Mouse (Mus musculus): ENCODE measurements around the gene Prokr2.
A peak's percentile ranks its signal among the peaks of the same experiment; 100 is the strongest.
"Not testable (repeated sequence)": the region's sequence is repeated elsewhere in the genome, so short reads cannot be mapped to it uniquely, and the experiment has no call there.

Prokr2 gene

DNA sequence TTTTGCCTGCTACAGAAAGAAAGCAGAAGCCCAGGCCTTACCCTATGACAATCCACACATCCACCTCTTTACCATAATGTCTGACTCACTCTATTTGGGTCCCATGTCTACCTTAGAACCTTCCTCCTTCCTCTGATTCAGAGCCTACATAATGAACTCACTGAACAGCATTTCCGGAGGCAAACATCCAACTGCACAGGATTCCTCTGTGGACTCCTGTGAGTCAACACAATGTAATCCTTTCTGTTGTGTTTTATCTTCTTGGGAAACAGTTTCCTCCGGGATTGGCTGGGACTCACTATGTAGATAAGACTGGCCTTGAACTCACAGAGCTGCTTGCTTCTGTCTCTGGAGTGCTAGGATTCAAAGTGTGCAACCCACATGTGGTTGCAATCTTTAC lies 44.9 kb downstream of the Prokr2 start:
- DNase-seq (ENCODE audit: low read depth), result peak; percentile 82

DNA sequence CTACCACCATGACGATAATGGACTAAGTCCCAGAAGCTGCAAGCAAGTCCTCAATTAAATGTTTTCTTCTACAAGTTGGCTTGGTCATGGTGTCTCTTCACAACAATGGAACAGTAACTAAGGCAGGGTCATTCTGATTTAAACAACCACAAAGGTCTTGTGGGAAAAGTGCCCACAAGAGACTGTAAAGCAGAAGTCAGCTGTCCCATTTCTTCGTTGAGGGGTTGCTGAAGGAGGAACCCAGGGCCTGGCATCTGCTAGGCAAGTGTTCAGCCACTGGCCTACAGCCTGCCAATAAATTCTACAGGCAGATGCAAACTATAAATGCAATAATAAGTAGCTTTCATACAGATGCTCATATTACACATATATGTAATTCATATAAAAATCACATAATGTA lies 48.0 kb downstream of the Prokr2 start:
- no peak for DNase-seq (ENCODE audit: low read depth)

DNA sequence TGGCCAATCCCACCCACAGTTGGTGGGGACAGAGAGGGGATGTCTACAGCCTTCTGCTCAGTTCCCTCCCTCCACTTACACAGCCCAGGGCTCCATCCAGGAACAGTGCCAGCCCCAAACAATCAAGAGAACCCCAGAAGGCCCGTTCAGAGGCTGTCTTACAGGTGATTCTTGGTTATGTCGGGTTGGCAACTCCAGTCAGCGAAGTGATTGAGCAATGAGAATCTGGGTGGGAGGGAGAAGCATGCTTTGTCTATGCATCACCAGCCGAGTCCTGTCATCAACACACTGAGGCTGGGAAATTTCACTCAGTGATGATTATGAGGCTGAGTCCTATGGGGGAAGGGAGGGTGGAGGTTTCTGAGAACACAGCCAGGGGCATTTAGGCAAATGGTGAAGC lies 61.7 kb downstream of the Prokr2 start:
- peak; percentile 91 for DNase-seq (ENCODE audit: low read depth)

DNA sequence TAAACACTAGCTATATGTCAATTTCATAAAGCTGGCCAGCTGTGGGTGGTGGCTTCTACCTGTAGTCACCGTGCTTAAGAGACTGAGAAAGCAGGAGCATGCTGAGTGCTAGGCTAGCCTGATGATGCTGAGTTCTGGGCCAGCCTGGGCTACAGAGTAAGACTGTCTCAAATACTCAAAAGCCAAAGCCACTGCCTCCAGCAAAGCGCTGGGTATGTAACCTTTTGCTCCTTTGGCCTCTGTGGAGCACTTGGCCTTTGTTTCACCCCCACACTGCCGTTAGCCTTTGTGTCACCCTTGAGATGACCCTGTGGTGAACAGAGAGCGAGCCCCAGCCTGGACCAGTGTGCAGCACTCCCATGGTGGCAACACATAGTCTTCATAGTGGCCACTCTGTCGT lies 64.7 kb downstream of the Prokr2 start:
- no peak for DNase-seq (ENCODE audit: low read depth)

DNA sequence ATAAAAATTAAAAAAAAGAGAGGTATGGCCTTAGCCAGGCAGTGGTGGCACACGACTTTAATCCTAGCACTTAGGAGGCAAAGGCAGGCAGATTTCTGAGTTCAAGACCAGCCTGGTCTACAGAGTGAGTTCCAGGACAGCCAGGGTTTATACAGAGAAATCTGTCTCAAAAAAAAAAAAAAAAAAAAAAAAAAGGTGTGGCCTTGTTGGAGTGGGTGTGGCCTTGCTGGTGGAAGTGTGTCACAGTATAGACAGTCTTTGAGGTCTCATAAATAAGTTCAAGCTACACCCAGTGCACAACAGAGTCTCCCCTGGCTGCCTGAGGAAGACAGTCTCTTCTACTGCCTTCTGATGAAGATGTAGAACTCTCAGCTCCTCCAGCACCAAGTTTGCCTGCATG lies 68.1 kb downstream of the Prokr2 start:
- no peak for DNase-seq (ENCODE audit: low read depth)

DNA sequence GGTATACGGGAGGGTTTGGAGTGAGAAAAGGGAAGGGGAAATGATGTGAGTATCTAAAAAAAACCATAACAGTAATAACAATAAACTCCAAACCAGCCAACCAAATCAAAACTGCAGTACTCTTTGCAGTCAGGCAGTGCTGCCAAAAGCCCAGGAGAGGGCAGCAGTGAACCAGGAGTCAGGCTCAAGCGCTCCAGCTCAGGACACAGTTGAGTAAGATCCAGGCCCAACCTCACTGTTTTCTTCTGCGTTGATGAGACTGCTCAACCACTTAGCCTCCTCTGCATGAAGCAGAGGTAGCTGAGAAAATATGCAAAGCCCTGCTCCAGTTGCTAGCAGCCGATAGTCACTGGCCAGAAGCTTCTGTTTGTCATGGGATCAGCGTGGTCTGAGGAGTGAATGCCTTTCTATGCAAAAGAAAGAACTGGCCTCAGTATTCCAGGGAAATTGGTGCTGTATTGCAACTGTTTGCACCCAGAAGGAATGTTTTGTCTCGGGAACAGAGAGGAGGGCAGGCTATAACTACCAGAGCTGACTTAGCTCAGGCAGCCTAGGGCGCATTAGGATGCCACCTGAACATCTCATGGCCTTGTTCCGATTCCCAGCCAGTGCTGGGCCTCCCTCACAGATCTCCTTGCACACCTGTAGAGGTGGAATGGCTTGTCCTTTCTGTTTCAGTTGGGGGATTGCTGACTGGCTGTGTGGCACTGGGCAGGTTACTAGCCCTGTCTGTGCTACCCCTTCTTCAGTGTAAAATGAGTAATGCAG lies 69.0 kb downstream of the Prokr2 start:
- DNase-seq (ENCODE audit: low read depth), result peak; percentile 92

DNA sequence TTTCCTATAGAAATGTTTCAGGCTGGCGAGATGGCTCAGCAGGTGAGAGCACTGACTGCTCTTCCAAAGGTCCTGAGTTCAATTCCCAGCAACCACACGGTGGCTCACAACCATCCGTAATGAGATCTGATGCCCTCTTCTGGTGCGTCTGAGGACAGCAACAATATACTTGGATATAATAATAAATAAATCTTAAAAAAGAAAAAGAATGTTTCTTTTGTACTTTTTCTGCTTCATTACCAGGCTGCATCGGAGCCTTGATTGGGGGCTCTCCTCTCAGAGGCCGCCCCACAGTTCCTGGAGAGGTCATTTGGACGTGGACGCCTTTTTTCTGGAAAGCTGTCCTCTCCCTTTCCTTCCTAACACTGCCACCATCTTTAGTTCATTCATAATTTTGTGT lies 71.2 kb downstream of the Prokr2 start:
- DNase-seq (ENCODE audit: low read depth), result not testable (repeated sequence)

DNA sequence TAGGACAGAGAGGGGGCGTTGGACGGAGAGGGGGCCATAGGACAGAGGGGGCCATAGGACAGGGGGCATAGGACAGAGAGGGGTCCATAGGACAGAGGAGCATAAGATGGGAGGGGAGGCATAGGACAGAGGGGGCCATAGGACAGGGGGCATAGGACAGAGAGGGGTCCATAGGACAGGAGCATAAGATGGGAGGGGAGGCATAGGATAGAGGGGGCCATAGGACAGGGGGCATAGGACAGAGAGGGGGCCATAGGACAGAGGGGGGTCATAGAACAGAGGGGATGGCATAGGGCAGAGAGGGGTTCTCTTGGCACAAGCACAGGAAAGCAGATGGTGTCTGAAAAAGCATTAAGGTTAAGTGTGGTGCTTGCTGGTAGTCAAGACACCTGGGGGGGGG lies 71.7 kb downstream of the Prokr2 start:
- DNase-seq (ENCODE audit: low read depth), result no peak

DNA sequence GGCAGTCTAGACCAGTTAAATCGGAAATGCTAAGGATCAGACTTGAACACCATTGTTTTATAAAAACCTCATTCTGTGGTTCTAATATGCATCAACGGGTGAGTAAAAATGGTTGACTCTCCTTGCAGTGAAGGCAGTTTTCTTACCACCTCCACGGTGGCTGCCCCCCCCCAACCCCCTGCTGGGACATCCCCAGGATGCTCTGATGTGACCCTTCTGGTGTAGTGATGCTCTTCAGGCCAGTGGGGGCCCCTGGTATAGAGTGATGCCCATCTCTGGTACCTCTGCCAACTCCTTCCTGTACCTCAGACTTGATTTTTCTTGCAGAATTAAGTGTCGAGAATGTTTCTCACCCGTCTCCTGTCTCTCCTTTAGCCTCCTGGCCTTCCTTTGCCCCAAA lies 72.6 kb downstream of the Prokr2 start:
- DNase-seq (ENCODE audit: low read depth), result no peak

DNA sequence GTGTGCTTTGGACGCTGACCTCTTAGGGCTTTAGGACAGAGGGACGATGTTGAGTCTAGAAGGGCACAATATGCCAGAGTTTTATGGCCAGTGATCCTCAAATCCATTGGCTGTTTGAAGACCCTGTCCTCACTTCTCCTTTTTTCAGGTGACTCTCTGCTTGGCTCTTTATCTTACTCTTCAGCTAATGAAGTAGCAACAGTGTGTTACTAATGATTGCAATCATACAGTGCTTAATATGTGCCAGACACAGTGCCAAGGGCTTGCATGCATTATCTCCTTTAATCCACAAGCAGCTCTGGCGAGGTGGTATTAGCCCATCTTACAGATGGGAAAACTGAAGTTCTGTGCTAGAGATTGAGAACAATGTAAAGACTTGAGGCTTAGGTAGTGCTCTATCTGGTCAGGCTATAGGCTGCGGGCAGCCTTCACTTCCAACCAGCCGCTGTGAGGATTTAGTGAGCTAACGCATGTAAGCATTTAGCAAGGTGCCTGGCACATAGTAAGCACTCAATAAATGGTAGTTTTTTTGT lies 75.8 kb downstream of the Prokr2 start:
- no peak for DNase-seq (ENCODE audit: low read depth)

DNA sequence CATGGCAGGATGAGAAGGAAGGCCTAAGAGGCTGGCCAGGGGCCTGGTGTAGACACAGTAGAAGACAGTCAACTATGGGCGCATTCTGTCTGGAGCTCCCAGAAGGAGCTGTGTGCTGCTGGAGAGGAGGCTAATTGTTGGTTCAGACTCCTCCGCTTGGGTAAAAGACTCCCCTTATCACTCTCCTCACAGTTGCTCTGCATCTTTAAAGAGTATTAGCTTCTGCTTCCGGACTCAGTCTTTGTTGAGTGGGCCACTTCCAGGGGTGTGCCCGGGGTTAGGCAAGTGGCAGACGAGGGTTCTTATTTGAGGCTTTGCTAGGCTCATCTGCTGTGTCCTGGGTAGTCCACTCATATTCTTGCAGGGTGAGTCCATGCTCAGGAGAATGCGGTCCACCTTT lies 76.4 kb downstream of the Prokr2 start:
- no peak for DNase-seq (ENCODE audit: low read depth)

DNA sequence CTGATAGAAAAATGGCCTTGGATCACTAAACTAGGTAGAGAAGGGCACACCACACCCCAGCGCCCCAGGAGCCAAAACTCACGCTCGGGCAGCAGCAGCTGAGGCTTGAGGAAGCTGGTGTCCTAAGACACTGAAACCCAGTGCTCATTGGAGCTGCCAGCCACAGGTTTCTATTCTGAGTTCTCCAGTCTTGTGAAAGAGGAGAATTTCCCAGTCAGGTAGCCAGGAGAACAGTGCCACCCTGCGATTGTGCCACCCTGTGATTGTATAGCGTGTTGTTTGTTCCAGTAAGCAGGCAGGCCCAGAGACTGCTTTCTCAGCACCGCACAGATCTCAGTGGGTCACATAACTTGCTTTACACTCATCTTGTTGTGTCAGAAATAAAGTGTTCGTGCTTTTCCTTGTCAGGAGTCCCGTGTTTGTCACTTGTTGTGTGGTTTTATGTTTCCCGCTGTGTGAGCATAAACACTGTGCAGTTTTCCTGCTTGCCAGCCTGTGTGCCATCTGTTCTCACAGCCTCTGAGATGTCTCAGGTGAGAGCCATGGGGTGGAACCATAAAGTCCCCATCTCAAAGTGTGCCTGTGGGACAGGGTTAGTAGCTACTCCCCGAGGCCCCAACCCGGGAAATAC lies 77.9 kb downstream of the Prokr2 start:
- no peak for DNase-seq (ENCODE audit: low read depth)

DNA sequence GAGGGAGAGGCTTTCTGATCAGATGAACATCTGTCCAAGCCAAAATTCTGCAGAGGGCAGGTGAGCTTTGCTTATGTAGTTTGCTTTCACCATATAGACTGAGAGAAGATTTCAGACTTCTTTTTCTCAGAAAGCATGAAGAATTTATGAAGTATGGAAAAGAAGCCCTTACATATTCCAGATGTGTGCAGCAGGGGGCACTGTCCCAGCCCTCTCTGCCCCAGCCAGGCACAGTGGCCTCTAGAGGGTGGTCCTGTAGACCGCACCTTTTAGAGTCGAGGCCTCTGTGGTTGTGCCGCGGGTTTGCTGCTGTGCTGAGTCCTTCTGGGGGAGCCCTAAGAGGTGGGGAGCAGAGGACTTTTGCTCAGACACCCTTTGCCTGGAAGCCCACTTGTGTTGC lies 79.3 kb downstream of the Prokr2 start:
- peak; percentile 45 for DNase-seq (ENCODE audit: low read depth)

DNA sequence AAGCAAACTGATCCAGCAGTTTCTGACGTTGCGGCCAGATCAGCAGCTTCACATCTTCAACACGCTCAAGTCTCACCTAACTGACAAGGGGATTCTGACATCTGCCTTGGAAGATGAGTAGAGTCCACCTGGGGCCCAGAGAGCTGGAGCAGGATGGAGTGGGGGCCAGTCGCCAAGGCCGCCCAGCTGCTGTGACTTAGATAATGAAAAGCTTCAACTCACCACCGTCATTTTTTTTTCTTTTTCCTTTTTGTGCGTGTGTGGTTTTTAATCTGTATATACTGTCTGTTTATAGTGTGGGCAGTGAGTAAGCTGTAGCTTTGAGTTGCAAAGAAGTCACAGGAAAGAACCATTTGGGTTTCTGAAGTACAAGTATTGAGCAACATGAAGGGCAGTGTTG lies 80.1 kb downstream of the Prokr2 start:
- no peak for DNase-seq (ENCODE audit: low read depth)

DNA sequence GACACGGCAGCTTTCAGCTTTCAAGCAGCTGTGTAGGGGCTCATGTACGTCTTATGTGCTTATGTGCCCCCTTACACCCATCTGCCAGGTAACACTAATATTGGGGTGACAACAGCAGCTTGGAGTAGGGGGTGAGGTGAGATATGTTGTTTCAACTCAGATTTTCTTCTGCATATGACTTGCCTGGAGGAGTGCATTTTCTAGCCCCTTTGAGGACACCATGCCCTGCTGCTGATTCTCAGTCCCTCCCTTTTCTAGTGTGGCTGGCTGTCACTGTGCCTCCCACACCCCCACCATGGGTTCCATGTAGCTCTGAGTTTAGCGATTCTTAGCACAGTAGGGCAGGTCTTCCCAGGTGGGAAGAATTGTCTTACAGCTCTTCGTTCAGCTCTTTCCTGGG lies 83.8 kb downstream of the Prokr2 start:
- DNase-seq (ENCODE audit: low read depth), result no peak

DNA sequence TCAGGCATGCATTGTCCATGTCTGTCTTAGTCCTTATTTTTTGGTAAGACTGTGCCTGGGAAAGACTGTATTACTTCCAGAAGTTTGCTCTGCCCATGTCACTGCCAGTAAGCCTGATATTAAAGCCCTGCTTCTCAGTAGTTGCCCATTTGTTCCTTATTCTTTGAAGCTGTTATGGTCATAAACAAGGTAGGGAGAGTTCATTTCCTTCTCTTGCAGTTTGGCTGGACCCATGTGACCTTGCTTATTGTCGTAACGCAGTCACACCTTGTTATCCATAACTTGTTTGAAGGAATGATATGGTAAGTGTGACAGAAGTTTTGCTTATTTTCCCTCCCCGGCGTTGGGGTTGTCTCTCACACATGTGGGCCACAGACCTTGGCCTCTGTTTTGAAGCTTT lies 87.0 kb downstream of the Prokr2 start:
- no peak for DNase-seq (ENCODE audit: low read depth)

DNA sequence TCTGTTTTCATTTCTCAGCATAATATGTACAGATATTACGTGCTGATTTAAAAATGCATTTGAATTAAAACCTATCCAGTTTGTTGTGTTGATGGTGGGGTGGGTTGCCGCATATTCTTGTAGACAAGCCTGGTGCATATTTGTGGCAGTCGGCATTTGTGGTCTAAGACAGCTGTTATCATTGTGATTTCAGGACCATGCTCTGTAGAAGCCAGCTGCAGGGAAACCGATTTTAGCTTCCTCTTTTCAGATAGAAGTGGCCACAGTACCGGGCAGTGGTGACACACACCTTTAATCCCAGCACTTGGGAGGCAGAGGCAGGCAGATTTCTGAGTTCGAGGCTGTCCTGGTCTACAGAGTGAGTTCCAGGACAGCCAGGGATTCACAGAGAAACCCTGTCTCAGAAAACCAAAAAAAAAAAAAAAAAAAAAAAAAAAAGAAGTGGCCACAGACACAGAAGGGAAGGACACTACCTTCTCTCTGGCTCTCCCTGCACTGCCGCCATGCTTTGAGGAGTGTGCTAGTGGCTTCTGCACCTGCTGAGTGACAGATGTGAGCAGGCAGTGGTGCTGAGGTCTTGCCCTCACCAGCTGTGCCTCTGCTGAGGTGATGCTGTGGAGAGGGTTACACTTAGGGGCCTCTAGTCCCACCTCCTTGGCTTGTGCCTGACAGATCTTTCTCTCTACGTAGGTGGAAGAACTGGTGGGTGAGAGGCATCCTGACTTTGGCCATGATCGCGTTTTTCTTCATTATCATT lies 91.4 kb downstream of the Prokr2 start:
- no peak for DNase-seq (ENCODE audit: low read depth)

DNA sequence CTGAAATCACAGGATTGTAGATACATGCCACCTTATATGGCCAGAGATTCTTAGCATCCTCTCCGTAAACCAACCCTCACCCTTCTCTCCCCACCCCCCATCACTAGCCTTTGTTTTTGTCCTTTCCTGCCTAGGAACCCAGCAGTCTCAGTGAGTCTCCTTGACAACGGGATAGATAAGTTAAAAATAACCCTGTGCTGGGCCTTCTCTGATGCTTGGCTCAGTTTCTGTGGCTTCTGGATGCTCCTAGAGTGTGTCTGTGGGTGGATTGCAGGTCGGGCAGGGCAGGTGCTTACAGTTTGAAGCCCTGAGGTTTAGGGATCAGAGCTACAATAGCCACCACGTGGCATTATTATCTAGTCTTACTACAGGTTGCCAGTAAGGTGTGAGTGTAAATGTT lies 93.2 kb downstream of the Prokr2 start:
- DNase-seq (ENCODE audit: low read depth), result no peak

DNA sequence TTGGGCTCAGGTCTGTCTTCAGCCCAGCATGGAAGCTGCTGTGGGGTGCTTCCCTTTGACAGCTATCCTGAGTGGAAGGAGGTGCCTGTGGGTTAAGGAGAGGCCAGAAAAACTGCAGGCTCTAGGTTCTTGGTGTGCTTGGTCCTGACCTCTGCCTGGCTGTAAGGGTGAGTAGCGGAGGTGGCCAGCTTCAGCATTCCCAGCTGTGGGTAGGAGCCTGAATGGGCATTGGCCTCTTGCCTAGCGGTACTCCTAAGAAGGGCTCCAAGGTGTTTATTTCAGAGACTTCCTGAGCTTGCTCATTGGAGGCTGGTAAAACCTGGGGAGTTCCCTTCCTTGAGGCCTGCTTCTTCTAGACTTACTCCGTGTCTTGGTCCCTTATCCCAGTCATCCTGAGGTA lies 94.0 kb downstream of the Prokr2 start:
- no peak for DNase-seq (ENCODE audit: low read depth)

DNA sequence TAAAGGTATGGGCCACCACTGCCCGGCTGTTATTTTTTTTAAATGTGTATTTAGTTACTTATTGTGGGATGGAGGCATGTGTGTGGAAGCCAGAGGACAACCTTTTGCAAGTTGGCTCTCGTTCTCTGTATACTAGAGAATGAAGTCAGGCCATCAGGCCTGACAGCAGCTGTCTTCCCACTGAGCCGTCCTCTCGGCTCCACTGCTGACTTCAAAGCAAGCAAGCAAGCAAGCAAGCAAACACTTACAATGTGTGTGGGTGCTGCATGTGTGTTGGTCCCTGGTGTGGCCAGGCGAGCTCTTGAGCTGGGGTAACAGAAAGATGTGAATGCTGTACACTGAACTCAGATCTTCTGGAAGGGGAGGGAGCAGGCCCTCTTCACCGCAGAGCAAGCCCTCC lies 94.4 kb downstream of the Prokr2 start:
- DNase-seq (ENCODE audit: low read depth), result no peak

DNA sequence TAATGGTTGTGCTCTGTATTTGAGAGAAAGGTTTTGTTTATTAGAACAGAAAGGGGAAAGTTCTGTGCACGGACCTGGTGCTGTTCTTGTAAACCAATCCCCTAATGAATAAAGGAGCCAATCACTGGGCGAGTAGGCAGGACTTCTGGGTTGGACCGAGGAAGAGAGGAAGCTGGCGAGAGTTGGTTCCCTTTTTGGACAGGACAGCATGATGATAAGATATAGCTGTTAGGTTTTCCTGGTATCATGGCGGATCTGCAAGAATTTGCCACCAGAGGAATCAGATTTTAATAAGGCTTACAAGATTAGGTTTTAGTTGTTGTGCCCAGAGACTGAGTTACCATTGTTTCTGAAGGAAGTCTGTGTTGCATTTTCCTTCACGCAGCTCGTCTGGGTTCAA lies 96.0 kb downstream of the Prokr2 start:
- not testable (repeated sequence) for DNase-seq (ENCODE audit: low read depth)

All from NIH3T3 (cell line).